Mouse (Mus musculus) ovary, adult 18-20 months (tissue): ENCODE measurements around the gene Ltbp2.

ENCODE experiments used
- DNase-seq: peaks from one replicate; pipeline ENCODE4 v3.0.0; 2022; ENCODE audit warnings: low spot score, mixed read lengths

The Ltbp2 gene

DNA sequence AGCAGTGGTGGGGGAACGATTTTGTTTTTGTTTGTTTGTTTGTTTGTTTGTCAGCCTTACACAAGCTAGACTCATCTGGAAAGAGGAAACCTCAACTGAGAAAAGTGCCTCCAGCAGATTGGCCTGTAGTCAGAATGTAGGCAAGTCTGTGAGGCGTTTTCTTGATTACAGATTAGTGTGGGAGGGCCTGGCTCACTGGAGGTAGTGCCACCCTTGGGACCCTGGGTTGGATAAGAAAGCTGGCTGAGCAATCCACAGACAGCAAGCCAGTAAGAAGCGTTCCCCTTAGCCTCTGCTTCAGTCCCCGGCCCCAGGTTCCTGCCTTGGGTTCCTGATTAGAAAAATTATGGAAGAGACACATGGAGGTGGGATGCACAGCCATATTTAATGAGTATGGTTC, 36.4 kb downstream of the Ltbp2 start:
- DNase-seq = no peak

DNA sequence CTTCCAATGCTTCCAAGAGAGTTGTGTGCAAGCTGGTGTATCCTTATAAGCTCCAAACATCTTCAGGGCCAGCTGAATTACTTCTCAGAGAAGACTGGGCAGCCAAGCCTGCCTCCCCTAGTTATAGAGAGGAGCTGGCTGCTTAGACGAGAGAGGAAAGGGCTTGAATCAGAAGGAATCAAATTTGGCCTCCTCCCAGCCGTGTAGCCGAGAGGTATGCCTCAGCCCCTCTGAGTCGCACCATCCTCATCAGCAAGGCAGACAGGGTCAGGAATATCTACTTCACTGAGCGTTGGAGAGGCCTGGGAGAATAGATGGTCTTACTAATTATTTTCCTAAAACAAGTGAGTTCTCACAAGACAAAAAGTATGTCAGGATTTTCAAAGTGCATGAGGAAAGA, 40.7 kb downstream of the Ltbp2 start:
- no peak for DNase-seq

- no peak for DNase-seq
Measured at GRCm38 (mm10) chr12:84834773-84835172, 41.6 kb downstream of the Ltbp2 start.

DNA sequence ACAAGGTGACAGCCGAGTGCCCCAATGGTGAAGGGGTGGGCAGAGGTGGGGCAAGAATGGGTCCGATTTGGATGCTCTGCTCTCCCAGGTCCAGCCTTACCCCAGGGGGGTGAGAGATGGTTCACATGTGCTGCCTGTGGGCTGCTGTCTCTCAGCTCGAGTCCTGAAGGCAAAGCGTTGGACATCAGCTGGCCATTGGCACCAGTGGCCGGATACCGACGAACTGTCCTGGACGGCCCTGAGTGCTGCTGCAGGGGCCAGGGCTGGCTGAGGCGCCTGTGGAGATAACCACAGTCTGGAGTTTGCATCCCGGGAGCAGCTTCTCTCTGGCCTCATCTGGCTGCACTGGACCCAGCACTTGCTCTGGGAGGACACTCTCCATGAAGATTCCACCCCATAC, 44.7 kb downstream of the Ltbp2 start:
- no peak for DNase-seq

GRCm38 (mm10) chr12:84831141-84831540, 45.2 kb downstream of the Ltbp2 start:
- DNase-seq = no peak

- DNase-seq = no peak
Measured at GRCm38 (mm10) chr12:84830438-84830837, 45.9 kb downstream of the Ltbp2 start.

DNA sequence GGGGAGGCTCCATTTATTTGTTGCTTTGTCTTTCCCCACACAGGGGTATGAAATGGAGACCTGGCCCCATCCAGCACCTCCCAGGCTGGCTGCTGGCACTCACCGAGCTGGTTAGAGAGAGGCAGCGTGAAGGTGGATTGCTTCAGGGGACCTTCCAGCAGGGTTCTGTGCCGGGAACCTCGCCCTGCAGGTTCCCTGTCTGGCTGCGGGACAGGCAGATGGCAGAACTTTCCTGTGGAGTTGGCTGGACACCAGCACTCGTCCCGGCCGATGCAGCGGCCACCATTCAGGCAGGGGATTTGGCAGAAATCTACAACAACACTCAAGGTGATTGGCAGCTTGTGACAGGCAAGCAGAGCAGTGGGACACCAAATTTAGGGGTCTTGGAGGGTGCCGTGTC, 46.4 kb downstream of the Ltbp2 start:
- DNase-seq = no peak

DNA sequence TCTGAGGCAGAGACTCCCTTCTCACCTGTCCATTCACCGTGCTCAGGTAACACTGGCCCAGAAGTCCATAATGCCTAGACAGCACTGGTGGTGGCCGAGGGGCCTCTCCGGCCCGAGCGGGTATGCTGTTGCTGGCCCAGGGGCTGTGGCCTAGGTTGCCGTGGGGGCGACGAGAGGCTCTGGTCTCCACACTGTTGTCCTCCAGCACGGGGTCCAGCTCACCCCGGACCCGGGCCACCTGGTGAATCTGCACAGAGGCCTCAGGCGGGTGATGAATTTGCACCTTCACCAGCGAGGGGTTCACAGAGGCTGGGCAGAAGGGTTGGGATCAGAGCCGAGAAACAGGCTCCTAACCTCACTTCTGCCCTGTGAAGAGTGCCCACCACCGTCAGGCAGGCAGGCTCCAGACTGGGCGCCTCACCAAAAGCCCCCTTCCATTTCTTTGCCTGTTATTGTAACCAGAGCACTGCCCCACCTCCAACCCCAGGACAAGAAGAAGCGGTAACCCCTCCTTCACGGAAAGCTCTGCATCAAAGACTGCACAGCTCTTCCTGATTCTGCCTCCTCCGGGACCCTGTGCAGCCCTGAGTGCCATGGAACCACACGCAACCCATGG, 47.1 kb downstream of the Ltbp2 start:
- DNase-seq = no peak

- peak; percentile 32 for DNase-seq
Measured at GRCm38 (mm10) chr12:84827384-84827933, 48.9 kb downstream of the Ltbp2 start.

DNA sequence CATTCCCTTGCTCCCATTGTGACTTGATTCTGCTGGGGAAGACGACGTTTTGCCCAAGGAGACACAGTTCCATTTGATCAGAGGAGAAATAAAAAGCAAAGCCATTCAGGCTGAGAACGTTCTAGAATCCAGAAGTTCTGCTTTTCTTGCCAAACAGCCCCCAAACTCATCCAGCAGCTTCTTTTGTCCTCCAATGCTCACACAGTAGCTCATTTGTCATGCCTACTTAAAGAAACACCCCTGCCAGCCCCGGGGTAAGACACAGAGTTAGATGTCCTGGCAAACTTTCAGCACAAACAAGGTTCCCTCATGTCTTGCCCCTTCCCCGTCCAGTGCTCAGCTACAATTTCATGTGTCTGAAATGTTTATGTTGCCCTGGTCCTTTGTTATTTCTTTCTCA, 52.1 kb downstream of the Ltbp2 start:
- no peak for DNase-seq

DNA sequence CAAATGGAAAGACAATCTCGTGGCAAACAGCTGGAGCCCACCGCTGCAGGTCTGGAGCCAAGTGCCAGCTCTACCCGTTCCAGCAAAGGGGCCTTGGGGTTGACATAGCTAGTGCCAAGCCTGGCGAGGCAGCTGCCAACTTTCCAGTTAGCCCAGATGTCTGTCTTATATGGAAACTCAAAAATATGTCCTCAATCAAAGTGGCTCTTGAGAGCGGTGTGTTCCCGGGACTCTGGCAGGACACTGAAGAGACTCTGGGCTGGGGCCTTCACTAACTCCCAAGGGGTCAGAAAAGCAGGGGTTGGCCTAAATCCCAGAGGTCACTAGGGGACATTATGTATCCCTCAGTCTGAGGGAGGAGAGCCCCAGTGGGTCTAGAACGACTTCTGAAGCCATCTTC, 52.7 kb downstream of the Ltbp2 start:
- no peak for DNase-seq

- no peak for DNase-seq
Measured at GRCm38 (mm10) chr12:84819236-84820168, 56.8 kb downstream of the Ltbp2 start.

GRCm38 (mm10) chr12:84818496-84818895, 57.8 kb downstream of the Ltbp2 start:
- DNase-seq = no peak

DNA sequence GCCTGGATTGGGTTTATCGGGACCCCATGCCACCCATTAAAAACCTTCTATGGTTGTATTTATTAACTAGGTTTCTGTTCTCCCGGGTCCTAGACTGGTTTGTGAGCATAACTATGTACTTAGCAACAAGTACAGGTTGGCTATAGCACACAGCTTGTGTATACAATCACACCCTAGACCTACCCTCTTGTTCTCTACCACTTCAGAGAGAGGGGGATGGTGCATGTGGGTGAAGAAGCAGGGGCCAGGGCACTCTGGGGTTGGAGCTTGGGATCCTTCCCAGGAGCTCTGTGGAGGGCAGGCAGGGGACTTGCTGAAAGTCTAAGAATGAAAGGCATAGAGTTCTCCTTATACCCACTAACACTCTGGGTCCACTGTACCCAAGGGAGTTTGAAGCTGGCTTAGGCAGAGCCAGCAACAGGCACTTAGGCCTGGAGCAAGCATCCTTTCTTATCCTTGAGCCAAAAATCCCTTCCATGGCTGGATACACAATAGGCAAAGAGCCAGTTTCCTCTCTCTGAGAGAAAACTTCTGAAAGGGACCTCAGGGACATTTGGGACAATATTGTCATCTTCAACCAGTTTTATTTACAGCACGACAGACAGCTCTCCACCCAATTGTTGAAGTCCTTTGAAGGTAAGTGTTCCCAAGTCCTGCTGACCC, 61.5 kb downstream of the Ltbp2 start:
- no peak for DNase-seq

GRCm38 (mm10) chr12:84813773-84814172, 62.6 kb downstream of the Ltbp2 start:
- DNase-seq = no peak

DNA sequence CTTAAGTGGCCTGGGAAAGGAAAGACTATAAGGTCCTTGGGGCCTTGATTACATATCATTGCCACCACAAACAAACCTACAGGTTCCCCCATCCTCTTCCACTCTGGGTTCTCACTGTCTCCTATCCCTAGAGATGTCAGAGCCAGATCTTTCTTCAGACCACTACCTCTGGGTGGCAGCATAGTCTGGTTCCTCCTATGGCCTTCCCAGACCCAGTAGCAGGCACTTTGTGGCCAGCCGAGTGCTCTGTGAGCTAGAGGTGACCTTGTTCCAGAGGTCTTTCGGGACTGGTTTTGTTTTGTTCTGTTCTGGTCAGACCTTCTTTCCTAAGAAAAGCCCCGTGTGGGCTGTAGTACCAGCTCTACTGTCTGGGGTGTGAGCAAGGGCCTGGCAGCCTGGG, 64.3 kb downstream of the Ltbp2 start:
- peak; percentile 53 for DNase-seq

- no peak for DNase-seq
Measured at GRCm38 (mm10) chr12:84811510-84811909, 64.8 kb downstream of the Ltbp2 start.

GRCm38 (mm10) chr12:84810810-84811209, 65.5 kb downstream of the Ltbp2 start:
- DNase-seq = no peak

GRCm38 (mm10) chr12:84809033-84809432, 67.3 kb downstream of the Ltbp2 start:
- DNase-seq = no peak

DNA sequence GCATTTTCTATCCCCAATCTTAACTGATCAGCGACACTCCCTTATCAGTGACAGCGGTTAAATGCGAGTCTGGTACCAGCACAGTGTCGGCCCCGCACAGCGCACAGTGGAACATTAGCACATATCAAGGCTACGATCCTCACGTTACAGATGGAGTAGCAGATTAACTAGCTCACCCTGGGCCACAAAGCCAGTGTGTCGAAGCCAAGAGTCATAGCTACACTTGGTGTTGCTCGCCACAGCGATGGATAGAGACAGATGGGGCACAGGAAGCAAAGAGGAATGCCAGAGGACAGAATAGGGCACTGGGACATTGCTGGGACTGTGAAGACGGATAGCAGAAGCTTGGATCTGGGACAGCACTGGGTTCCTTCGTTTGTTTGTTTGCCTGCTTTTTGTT, 69.0 kb downstream of the Ltbp2 start:
- no peak for DNase-seq

GRCm38 (mm10) chr12:84806726-84807125, 69.6 kb downstream of the Ltbp2 start:
- no peak for DNase-seq

- no peak for DNase-seq
Measured at GRCm38 (mm10) chr12:84806010-84806409, 70.3 kb downstream of the Ltbp2 start.
